Mouse (Mus musculus): ENCODE measurements at regions not wholly inside any gene's neighbourhood (a gene's known extent, or its start where the extent isn't known, plus 50 kb on each side); places are given as distances from the start of the nearest gene placed in this dataset.

GRCm38 (mm10) chr10:98749584-98749947 lies 164.6 kb upstream of the Atp2b1 start:
- TF ChIP-seq CTCF (IDR thresholded peaks at IDR 0.05; ENCODE audit: low read depth, low read length), result no peak
- no peak for TF ChIP-seq POLR2AphosphoS5 (IDR thresholded peaks at IDR 0.05; ENCODE audit: insufficient replicate concordance, low read depth, low read length)
